Mouse (Mus musculus) cerebellum, postnatal 4 days (tissue): ENCODE measurements around the gene Wasf3.
"Not testable (repeated sequence)": the region's sequence is repeated elsewhere in the genome, so short reads cannot be mapped to it uniquely, and the experiment has no call there.

Experiments used
- DNase-seq, 2 experiments: peaks; one replicate each; pipeline ENCODE4 v3.0.0; 2022; ENCODE audit warnings: low spot score in 2 of 2, mixed read lengths in 1 of 2

Wasf3 gene

GRCm38 (mm10) chr5:146442767-146443166, 58.0 kb downstream of the Wasf3 start:
- no peak for DNase-seq

DNA sequence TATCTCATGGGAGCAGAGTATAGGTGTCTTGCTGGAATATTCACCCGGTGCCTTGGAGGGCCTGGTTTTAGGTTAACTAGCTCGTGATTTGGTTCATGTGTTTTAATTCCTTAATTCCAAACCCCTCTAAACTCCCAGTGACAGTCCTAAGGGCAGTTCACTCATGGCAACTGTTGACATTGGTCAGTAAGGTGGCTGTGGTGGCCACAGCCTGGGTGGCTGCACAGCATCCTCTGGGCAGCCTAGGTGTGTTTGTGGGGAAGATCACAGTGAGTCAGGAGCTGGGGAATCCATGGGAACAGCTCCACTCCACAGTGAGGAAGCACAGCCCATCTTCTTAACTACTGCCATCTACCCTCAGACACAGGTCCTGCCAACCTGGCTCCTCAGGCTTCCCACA, 61.8 kb downstream of the Wasf3 start:
- no peak for DNase-seq

- DNase-seq = no peak
Observed at GRCm38 (mm10) chr5:146451592-146452254, 66.9 kb downstream of the Wasf3 start.

- DNase-seq = no peak
Observed at GRCm38 (mm10) chr5:146453556-146453955, 68.8 kb downstream of the Wasf3 start.

GRCm38 (mm10) chr5:146461612-146462011, 76.8 kb downstream of the Wasf3 start:
- DNase-seq = no peak

DNA sequence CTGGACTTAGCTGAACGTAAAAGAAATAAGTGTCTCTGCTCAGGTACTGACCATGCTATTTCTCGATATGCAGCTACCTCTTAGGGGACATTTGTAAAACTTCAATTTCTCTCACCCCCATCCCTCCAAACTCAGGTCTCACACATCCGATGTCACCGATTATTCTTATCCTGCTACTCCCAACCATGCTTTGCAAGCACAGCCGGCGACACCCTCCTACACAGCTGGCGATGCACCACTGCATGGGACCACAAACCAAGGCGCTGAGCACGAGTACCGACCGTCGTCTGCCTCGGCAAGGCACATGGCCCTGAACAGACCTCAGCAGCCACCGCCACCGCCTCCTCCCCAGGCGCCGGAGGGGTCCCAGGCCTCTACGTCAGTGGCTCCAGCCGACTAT, 81.9 kb downstream of the Wasf3 start:
- no peak for DNase-seq

DNA sequence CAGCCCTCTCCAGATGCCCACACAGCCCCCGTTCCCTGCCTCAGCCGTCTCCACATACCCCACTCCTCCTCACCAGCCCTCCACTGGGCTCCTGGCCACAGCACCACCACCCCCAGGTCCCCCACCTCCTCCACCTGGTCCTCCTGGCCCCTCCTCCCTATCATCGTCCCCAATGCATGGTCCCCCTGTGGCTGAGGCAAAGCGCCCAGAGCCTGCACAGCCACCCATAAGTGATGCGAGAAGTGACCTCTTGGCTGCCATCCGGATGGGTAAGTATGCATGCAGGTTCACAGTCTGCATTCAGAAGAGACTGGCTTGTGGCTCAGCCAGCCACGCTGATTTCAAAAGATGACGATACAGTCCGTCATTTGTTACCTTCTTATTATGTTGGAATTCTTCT, 83.5 kb downstream of the Wasf3 start:
- no peak for DNase-seq

DNA sequence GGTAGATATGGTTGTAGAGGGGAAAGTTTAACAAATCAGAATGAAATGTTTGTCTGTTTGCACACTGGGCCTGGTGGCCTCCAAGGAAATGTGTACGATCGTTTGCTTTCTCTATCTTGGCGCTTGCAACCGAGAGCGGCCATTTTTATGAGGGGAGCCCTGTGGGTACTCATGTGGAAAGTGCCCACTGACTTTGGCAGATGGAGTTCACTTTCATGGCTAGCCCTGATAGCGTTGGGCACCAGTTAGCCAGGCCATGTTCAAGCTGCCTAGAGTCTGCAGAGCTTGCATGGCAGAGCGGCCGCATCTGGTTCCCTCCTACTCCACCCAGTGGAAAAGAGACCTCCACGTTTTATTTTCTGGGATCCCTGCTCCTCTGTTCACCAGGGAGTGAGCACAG, 86.0 kb downstream of the Wasf3 start:
- no peak for DNase-seq

GRCm38 (mm10) chr5:146471311-146471710, 86.5 kb downstream of the Wasf3 start:
- DNase-seq = no peak

DNA sequence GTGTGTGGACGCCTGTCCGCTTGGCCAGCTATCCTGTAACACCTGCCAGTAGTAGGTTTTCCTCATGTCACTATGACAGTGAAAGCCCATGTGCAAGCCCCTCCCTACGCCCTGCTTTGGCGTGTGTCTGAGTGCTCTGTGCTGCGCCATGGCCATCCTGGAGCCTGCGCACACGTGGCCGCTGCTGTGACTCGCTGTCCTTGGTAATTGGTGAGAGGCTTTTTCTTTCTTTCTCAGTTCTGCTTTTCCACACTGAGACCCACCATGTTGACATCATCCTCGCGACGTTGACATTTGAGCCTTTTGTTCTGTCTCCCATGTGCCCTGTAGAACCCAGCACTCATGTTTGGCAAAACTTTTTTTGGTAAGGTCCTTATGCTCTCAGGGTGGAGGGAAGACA, 87.0 kb downstream of the Wasf3 start:
- no peak for DNase-seq

DNA sequence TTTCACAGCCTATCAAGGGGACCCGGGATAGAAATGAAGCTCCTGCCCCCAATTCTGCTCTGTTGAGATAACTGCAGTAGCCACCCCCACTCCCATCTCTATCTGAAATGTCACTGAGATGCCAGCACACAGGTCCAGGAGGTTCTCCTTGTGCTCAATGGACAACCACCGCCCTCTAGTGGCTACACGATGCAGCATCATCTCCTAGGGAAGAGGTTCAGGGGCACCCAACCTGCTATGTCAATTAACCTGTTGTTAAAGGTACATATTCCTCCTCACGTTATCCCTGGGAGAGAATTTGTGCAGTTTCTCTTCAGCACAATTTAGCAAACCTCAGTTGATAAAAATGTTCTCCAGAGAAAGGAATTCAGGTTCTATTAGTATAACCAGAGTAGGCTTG, 94.8 kb downstream of the Wasf3 start:
- DNase-seq = peak in 1 of 2 experiments; percentile 43

GRCm38 (mm10) chr5:146481665-146482064, 96.9 kb downstream of the Wasf3 start, which contains the start of gene Gm6408:
TSS of gene Gm6408 (plus strand) at chr5:146481965.
- not testable (repeated sequence) for DNase-seq

DNA sequence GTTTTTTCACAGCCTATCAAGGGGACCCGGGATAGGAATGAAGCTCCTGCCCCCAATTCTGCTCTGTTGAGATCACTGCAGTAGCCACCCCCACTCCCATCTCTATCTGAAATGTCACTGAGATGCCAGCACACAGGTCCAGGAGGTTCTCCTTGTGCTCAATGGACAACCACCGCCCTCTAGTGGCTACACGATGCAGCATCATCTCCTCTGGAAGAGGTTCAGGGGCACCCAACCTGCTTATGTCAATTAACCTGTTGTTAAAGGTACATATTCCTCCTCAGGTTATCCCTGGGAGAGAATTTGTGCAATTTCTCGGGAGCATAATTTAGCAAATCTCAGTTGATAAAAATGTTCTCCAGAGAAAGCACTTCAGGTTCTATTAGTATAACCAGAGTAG, 104.2 kb downstream of the Wasf3 start:
- peak in 1 of 2 experiments; percentile 25 for DNase-seq

DNA sequence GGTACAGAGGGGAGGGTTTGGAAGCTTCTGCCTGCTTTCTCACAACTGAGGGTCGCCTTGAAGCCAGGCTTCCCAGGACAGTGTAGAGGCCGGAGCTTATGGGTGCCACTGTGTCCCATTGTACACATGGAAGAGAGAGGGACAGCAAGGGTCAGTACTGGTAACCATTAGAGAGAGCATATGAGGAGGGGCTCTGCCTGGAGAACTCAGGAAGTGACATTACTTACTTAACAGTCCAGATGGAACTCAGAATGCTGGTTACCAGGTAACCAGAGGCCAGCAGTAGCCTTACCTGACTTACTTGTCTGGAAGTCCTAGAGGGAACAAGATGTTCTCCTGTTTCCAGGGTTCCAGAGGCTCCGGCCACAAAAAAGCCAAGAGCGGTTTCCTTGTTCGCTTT, 106.3 kb downstream of the Wasf3 start, which contains the start of gene Gm6370:
Gene Gm6370, plus strand, starts transcription at position 301 of the 400 bp plus-strand sequence.
- DNase-seq = not testable (repeated sequence)

DNA sequence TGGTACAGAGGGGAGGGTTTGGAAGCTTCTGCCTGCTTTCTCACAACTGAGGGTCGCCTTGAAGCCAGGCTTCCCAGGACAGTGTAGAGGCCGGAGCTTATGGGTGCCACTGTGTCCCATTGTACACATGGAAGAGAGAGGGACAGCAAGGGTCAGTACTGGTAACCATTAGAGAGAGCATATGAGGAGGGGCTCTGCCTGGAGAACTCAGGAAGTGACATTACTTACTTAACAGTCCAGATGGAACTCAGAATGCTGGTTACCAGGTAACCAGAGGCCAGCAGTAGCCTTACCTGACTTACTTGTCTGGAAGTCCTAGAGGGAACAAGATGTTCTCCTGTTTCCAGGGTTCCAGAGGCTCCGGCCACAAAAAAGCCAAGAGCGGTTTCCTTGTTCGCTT, 117.3 kb downstream of the Wasf3 start, which contains the start of gene 4930449I24Rik:
Gene 4930449I24Rik, plus strand, starts transcription at position 301 of the 400 bp plus-strand sequence.
- DNase-seq = not testable (repeated sequence)

DNA sequence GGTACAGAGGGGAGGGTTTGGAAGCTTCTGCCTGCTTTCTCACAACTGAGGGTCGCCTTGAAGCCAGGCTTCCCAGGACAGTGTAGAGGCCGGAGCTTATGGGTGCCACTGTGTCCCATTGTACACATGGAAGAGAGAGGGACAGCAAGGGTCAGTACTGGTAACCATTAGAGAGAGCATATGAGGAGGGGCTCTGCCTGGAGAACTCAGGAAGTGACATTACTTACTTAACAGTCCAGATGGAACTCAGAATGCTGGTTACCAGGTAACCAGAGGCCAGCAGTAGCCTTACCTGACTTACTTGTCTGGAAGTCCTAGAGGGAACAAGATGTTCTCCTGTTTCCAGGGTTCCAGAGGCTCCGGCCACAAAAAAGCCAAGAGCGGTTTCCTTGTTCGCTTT, 129.0 kb downstream of the Wasf3 start, which contains the start of gene Gm3402:
Gene Gm3402, plus strand, starts transcription at position 301 of the 400 bp plus-strand sequence.
- not testable (repeated sequence) for DNase-seq
